Mouse (Mus musculus) CH12.LX (cell line): ENCODE measurements around the gene Megf8. TPM values are rescaled to one million over a fixed set of nuclear protein-coding genes. Genes with fewer than 3 reads are reported as not detected.

Source experiments
- DNase-seq: peaks from one replicate; pipeline ENCODE4 v3.0.0-alpha.2; 2013; ENCODE audit errors: extremely low read depth
- H3K27ac ChIP-seq: 2 replicates; pipeline ENCODE4 v1.5.1; 2012; ENCODE audit warnings: low read depth, mild to moderate bottlenecking, control low read depth, moderate library complexity; ENCODE audit not compliant: insufficient read depth
- H3K27me3 ChIP-seq: replicated peaks from 2 replicates; pipeline ENCODE3; 2012; ENCODE audit warnings: inconsistent platforms
- H3K36me3 ChIP-seq, 2 experiments: replicated peaks in 1 of 2; 2 replicates each; pipeline versions ENCODE3 to v1.6.1; 2012; ENCODE audit warnings: inconsistent platforms in 1 of 2, low read length in 1 of 2, mild to moderate bottlenecking in 1 of 2, mixed read lengths in 1 of 2, moderate library complexity in 1 of 2; ENCODE audit not compliant: control insufficient read depth in 1 of 2, insufficient read depth in 1 of 2
- H3K4me1 ChIP-seq, 2 experiments: 2 replicates each; pipeline ENCODE4 v1.6.1; 2012; ENCODE audit warnings: inconsistent platforms in 1 of 2, moderate library complexity in 1 of 2; ENCODE audit not compliant: insufficient read depth in 2 of 2, control insufficient read depth in 1 of 2
- H3K4me2 ChIP-seq: 2 replicates; pipeline ENCODE4 v1.6.1; 2012; ENCODE audit warnings: low read depth, mild to moderate bottlenecking, control low read depth; ENCODE audit not compliant: poor library complexity, insufficient read depth, severe bottlenecking
- H3K4me3 ChIP-seq, 3 experiments: fragments of 150-350 bp in 1 of 3; sonication (generic) in 1 of 3; replicated peaks in 1 of 3; 2 replicates each; pipeline versions ENCODE3 to v1.5.1; 2011 to 2012; ENCODE audit warnings: low read depth in 2 of 3, low read length in 2 of 3, mild to moderate bottlenecking in 2 of 3, moderate library complexity in 2 of 3, control low read depth in 1 of 3, improper control_type of control experiment in 1 of 3, inconsistent platforms in 1 of 3, mixed read lengths in 1 of 3; ENCODE audit not compliant: poor library complexity in 1 of 3
- H3K79me2 ChIP-seq: replicated peaks from 2 replicates; pipeline ENCODE4 v1.6.1; 2012; ENCODE audit warnings: mild to moderate bottlenecking, moderate library complexity; ENCODE audit not compliant: control insufficient read depth, poor library complexity, insufficient read depth, severe bottlenecking; ENCODE audit errors: extremely low read depth
- H3K9ac ChIP-seq: 2 replicates; pipeline ENCODE4 v1.6.1; 2012; ENCODE audit warnings: low read depth, mild to moderate bottlenecking, control low read depth, moderate library complexity; ENCODE audit not compliant: insufficient read depth
- H3K9me3 ChIP-seq: replicated peaks from 2 replicates; pipeline ENCODE3; 2012; ENCODE audit warnings: low read length, inconsistent platforms, mixed read lengths
- BHLHE40 ChIP-seq: IDR thresholded peaks from 2 replicates; pipeline ENCODE4 v1.6.1; 2011; ENCODE audit warnings: mild to moderate bottlenecking, low read depth, low read length, improper control_type of control experiment
- CTCF ChIP-seq, 2 experiments: IDR thresholded peaks in 1 of 2; conservative IDR thresholded peaks in 1 of 2; 2 replicates each; pipeline ENCODE4 v1.5.1; 2011 to 2012; ENCODE audit warnings: low read depth in 2 of 2, low read length in 2 of 2, improper control_type of control experiment in 1 of 2, inconsistent platforms in 1 of 2, mild to moderate bottlenecking in 1 of 2, moderate library complexity in 1 of 2
- EP300 ChIP-seq: IDR thresholded peaks from 2 replicates; pipeline ENCODE4 v1.6.1; 2011; ENCODE audit warnings: low read length, improper control_type of control experiment
- ETS1 ChIP-seq: conservative IDR thresholded peaks from 2 replicates; pipeline ENCODE4 v1.6.1; 2012; ENCODE audit warnings: low read depth, mild to moderate bottlenecking, inconsistent platforms, low read length, improper control_type of control experiment, moderate library complexity
- GABPA ChIP-seq: IDR thresholded peaks from 2 replicates; pipeline ENCODE4 v1.6.1; 2012; ENCODE audit warnings: low read depth, low read length, improper control_type of control experiment, inconsistent platforms; ENCODE audit not compliant: insufficient replicate concordance
- HCFC1 ChIP-seq: IDR thresholded peaks from 2 replicates; pipeline ENCODE4 v1.6.1; 2012; ENCODE audit warnings: low read depth, mild to moderate bottlenecking, inconsistent platforms, low read length, improper control_type of control experiment
- JUN ChIP-seq: IDR thresholded peaks from 2 replicates; pipeline ENCODE4 v1.6.1; 2011; ENCODE audit warnings: low read depth, mild to moderate bottlenecking, low read length, improper control_type of control experiment, moderate library complexity; ENCODE audit not compliant: insufficient read depth
- KAT2A ChIP-seq: IDR thresholded peaks from 2 replicates; pipeline ENCODE4 v1.6.1; 2012; ENCODE audit warnings: low read length, improper control_type of control experiment, inconsistent platforms; ENCODE audit not compliant: insufficient replicate concordance
- MEF2A ChIP-seq: IDR thresholded peaks from 2 replicates; pipeline ENCODE4 v1.6.1; 2014; ENCODE audit warnings: low read depth, mild to moderate bottlenecking, inconsistent platforms, low read length, improper control_type of control experiment, borderline replicate concordance
- MXI1 ChIP-seq: IDR thresholded peaks from 2 replicates; pipeline ENCODE4 v1.6.1; 2011; ENCODE audit warnings: mild to moderate bottlenecking, low read depth, low read length, improper control_type of control experiment
- RAD21 ChIP-seq: IDR thresholded peaks from 2 replicates; pipeline ENCODE4 v1.6.1; 2011; ENCODE audit warnings: low read depth, mild to moderate bottlenecking, low read length, improper control_type of control experiment, moderate library complexity
- RCOR1 ChIP-seq: conservative IDR thresholded peaks from 2 replicates; pipeline ENCODE4 v1.6.1; 2012; ENCODE audit warnings: low read depth, mild to moderate bottlenecking, inconsistent platforms, low read length, improper control_type of control experiment
- TBP ChIP-seq: conservative IDR thresholded peaks from 2 replicates; pipeline ENCODE4 v1.6.1; 2011; ENCODE audit warnings: low read depth, low read length, improper control_type of control experiment
- UBTF ChIP-seq: IDR thresholded peaks from 2 replicates; pipeline ENCODE4 v1.6.1; 2012; ENCODE audit warnings: low read depth, mild to moderate bottlenecking, inconsistent platforms, low read length, improper control_type of control experiment, moderate library complexity
- USF1 ChIP-seq: IDR thresholded peaks from 2 replicates; pipeline ENCODE4 v1.6.1; 2014; ENCODE audit warnings: low read depth, mild to moderate bottlenecking, inconsistent platforms, low read length, improper control_type of control experiment
- USF2 ChIP-seq: conservative IDR thresholded peaks from 2 replicates; pipeline ENCODE4 v1.6.1; 2011; ENCODE audit warnings: low read depth, low read length, improper control_type of control experiment
- ZKSCAN1 ChIP-seq: IDR thresholded peaks from 2 replicates; pipeline ENCODE4 v1.6.1; 2012; ENCODE audit warnings: low read depth, inconsistent platforms, low read length, improper control_type of control experiment, borderline replicate concordance
- dilution Hi-C: fragments of 300-500 bp; cut with MboI; formaldehyde crosslinking; loops from 2 replicates; pipeline ENCODE4 v1.14.3; 2020; ENCODE audit warnings: low sequenced_read_pairs; ENCODE audit not compliant: extremely low pct_unique_long_range_greater_than_20kb, extremely low pct_ligation_motif_present
- in situ Hi-C: fragments of 300-500 bp; cut with MboI; formaldehyde crosslinking; loops from 3 replicates; pipeline ENCODE4 v1.14.3; 2019; ENCODE audit warnings: low sequenced_read_pairs, low pct_ligation_motif_present, low pct_unique_long_range_greater_than_20kb, mixed read lengths
- polyA plus RNA-seq: library from polyadenylated mRNA; unstranded; fragments of >175 nt; gene quantifications from 2 replicates; pipeline ENCODE4 v1.2.1, GENCODE M21; 2012; ENCODE audit warnings: low read depth; ENCODE audit not compliant: insufficient read length
- total RNA-seq, 2 experiments: library from RNA; depleted of rRNA; stranded (reverse); fragments of 300-350 nt in 1 of 2; fragments of >200 nt in 1 of 2; gene quantifications; 2 replicates each; pipeline ENCODE4 v1.2.3; 2012 to 2014

Gene Megf8
- total and polyA plus RNA-seq, 3 experiments, result 0.62 to 1.7 (median 1.2) TPM

DNA sequence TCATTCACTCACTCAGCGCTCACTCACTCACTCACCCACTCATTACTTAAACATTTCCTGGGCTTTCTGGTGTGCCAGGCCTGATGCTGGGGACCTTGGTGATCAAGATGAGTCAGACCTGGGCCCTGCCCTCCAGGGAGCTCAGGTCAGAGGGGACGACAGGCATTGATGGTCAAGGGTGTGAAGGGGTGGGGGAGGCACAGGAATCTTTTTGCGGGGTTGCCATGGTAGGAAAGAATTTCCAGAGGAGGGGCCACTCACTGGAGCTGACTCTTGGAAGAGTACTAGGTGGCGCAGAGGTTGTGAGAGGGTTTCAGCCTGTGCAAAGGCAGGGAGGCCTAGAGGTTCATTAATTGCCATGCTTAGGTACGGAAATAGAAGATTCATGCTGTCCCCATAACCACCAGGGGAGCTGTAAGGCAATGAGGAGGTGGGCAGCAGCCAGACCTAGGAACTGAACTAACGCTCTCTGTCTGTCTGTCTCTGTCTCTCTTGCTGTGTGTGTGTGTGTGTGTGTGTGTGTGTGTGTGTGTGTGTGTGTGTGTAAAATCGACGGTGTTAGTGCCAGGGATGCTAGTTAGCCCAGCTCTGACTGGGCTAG is 60.2 kb downstream of the Megf8 start:
- H3K27me3 ChIP-seq, result peaks cover 7% of the 10 kb centered on the region
- 0 out of 4 replicates have a peak, but pooled peaks cover 2 to 3% of the 10 kb centered on the region in 2 experiments for H3K4me1 ChIP-seq
- dilution Hi-C loops, result no loop called here
- TF ChIP-seq UBTF (no peak), CTCF (conservative IDR thresholded peaks at IDR 0.05 in 1 of 2, IDR thresholded peaks at IDR 0.05 in 1 of 2; ENCODE audit: low read depth in 2 of 2, low read length in 2 of 2) (peak in 1 of 2 experiments; percentile 23; a peak in 1 of 4 replicates)
- peak overlapping the region; percentile 77 for H3K4me2 ChIP-seq
- in situ Hi-C loops, result no loop called here
- H3K79me2 ChIP-seq, result no peaks in the 10 kb centered on the region
- no peaks in the 10 kb centered on the region for H3K9me3 ChIP-seq
- H3K27ac ChIP-seq, result no peak overlapping the region
- peaks cover 5 to 31% of the 10 kb centered on the region in 2 experiments for H3K36me3 ChIP-seq
- peak overlapping the region in 2 of 3 experiments; percentile 37 to 47 for H3K4me3 ChIP-seq
- 0 out of 2 replicates have a peak overlapping the region, but pooled peaks have one; percentile 0 for H3K9ac ChIP-seq
- DNase-seq, result no peak

DNA sequence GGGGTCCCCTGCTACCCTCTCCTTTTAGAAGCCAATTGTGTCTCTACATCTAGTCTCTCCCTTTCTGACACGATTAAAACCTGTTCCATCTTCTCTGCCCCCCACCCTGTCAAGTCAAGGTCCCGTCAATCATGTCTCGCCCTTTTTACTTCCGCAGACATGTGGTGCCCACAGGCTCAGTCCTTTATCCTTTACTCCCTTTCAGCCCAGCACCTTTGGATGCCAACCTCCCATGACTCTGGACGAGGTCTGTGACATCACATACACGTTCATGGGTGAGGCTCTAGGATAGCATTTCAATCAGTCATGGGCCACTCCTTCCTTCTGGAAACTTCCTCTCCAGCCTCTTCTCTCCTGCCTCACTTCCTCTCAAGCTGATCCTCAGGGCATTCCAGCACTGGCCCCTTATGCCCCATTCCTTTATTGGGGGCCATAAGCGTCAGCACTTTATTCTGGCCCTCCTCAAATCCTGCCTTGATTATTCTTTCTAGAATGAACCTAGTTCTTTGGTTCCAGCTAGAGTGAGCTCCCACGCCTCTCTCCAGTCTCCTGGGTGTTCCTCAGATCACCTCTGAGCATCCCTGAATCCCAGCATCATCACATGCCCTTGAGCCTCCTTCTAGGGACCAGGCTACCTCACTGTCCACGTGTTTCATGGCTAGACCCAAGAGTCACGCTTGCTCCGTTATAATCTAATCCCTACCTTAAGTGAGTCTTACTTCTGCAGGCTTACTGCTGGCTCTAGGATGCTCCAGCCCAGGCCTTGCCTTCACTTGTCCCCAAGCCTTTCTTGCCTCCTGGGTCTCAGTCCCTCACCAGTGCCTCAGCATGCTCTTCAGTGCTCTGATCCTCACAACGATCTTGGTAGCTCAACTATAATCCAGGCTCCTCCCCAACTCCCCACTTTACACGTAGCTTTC is 61.5 kb downstream of the Megf8 start:
- Histone ChIP-seq H3K4me1 (0 out of 4 replicates have a peak, but pooled peaks cover 2 to 3% of the 10 kb centered on the region in 2 experiments), H3K27me3 (peaks cover 5% of the 10 kb centered on the region)
- TF ChIP-seq KAT2A, result no peak
- no peak for TF ChIP-seq MXI1
- no peak for TF ChIP-seq UBTF
- TF ChIP-seq ZKSCAN1, result no peak
- no peak for TF ChIP-seq HCFC1
- no peak for TF ChIP-seq USF1
- TF ChIP-seq GABPA, result no peak
- no peak for TF ChIP-seq ETS1
- TF ChIP-seq MEF2A, result no peak
- TF ChIP-seq USF2, result no peak
- no peak for TF ChIP-seq BHLHE40
- TF ChIP-seq EP300, result no peak
- no peak for TF ChIP-seq TBP
- TF ChIP-seq JUN, result no peak
- TF ChIP-seq RCOR1, result no peak
- TF ChIP-seq RAD21, result no peak
- TF ChIP-seq, all 38 proteins: peak for 0
- no peaks in the 10 kb centered on the region for H3K9me3 ChIP-seq
- no peak overlapping the region for H3K27ac ChIP-seq
- H3K4me3 ChIP-seq, result no peak overlapping the region
- no peak overlapping the region for H3K9ac ChIP-seq
- H3K36me3 ChIP-seq, result peaks cover 11 to 42% of the 10 kb centered on the region in 2 experiments
- dilution Hi-C loops (no loop called here), in situ Hi-C loops (no loop called here)
- no peak for DNase-seq
- H3K4me2 ChIP-seq, result no peak overlapping the region
- H3K79me2 ChIP-seq, result no peaks in the 10 kb centered on the region
